Mouse (Mus musculus) thymus, adult 2 months (tissue): ENCODE results near the gene C1qtnf12.

Experiments
- CTCF ChIP-seq: fragments of 200-500 bp; IDR thresholded peaks from 2 replicates; pipeline ENCODE4 v1.5.1; 2012; ENCODE audit warnings: mild to moderate bottlenecking, control low read depth, low read length, moderate library complexity, borderline replicate concordance; ENCODE audit not compliant: control insufficient read depth, poor library complexity, insufficient read depth; ENCODE audit errors: extremely low read depth
- POLR2A ChIP-seq: fragments of 200-500 bp; IDR thresholded peaks from 2 replicates; pipeline ENCODE4 v1.6.1; 2012; ENCODE audit warnings: mild to moderate bottlenecking, low read length, control low read depth, moderate library complexity; ENCODE audit not compliant: control insufficient read depth, poor library complexity, insufficient read depth; ENCODE audit errors: extremely low read depth

- TF ChIP-seq CTCF (no peak), POLR2A (no peak)
These were observed 51.5 kb downstream of the C1qtnf12 start, which contains the start of gene Tnfrsf4 for GRCm38 (mm10) chr4:156013637-156014036.
